Mouse (Mus musculus) stomach, postnatal 0 days (tissue): Measurements from ENCODE around the gene Nacc1.

Experiments
- CTCF ChIP-seq: IDR thresholded peaks from 2 replicates; pipeline ENCODE4 v1.5.1; 2016; ENCODE audit warnings: antibody characterized with exemption, low read depth, mild to moderate bottlenecking, moderate library complexity
- EP300 ChIP-seq: optimal IDR thresholded peaks from 2 replicates; pipeline ENCODE3; 2016; ENCODE audit warnings: antibody characterized with exemption

GRCm38 (mm10) chr8:84689091-84689915, 1.6 kb upstream of the Nacc1 start:
- TF ChIP-seq CTCF (peak; percentile 33; the same call in 1 of the 2 replicates), EP300 (no peak)
